Mouse (Mus musculus) brain, embryonic 14.5 days (tissue): ENCODE data around the gene Fam117b.

Experiments used
- CTCF ChIP-seq: fragments of 200-500 bp; IDR thresholded peaks from 2 replicates; pipeline ENCODE4 v1.5.1; 2012; ENCODE audit warnings: inconsistent platforms, mild to moderate bottlenecking, moderate library complexity, borderline replicate concordance; ENCODE audit not compliant: insufficient read depth, insufficient read length; ENCODE audit errors: extremely low read depth
- POLR2A ChIP-seq: fragments of 200-500 bp; IDR thresholded peaks from 2 replicates; pipeline ENCODE4 v1.6.1; 2012; ENCODE audit warnings: mild to moderate bottlenecking, inconsistent platforms, borderline replicate concordance; ENCODE audit not compliant: poor library complexity, insufficient read depth, insufficient read length, severe bottlenecking; ENCODE audit errors: extremely low read depth

- TF ChIP-seq POLR2A (no peak), CTCF (peak; percentile 48; the same call in 1 of the 2 replicates)
These were observed 54.5 kb downstream of the Fam117b start for GRCm38 (mm10) chr1:59967291-59967690.
